Mouse (Mus musculus): ENCODE data around the gene Nod2. TPM values are rescaled to one million over a fixed set of nuclear protein-coding genes. Genes with fewer than 3 reads are reported as not detected.

Gene Nod2
- 0.26 TPM in 1 of 2 replicates, not detected in the other for total RNA-seq (2014; fragmentation: Nextera tagmentation)
- 0.47 and 1.1 TPM in 2 replicates for total RNA-seq (2017)

- peak; percentile 81 for ATAC-seq (replicated peaks; ENCODE audit: poor library complexity, severe bottlenecking)
Measured at GRCm38 (mm10) chr8:88646837-88647778, at the start of gene Nod2. Gene Nod2 (plus strand): TSS chr8:88647315.

GRCm38 (mm10) chr8:88598578-88598977 is 48.5 kb upstream of the Nod2 start:
- no peak for ATAC-seq (replicated peaks; ENCODE audit: poor library complexity, severe bottlenecking)

- ATAC-seq (replicated peaks; ENCODE audit: poor library complexity, severe bottlenecking), result no peak
Measured at GRCm38 (mm10) chr8:88599491-88599890, 47.6 kb upstream of the Nod2 start.

- no peak for ATAC-seq (replicated peaks; ENCODE audit: poor library complexity, severe bottlenecking)
Measured at GRCm38 (mm10) chr8:88603446-88603989, 43.6 kb upstream of the Nod2 start.

GRCm38 (mm10) chr8:88604065-88605038 is 42.8 kb upstream of the Nod2 start:
- peak; percentile 66 for ATAC-seq (replicated peaks; ENCODE audit: poor library complexity, severe bottlenecking)

- no peak for ATAC-seq (replicated peaks; ENCODE audit: poor library complexity, severe bottlenecking)
Measured at GRCm38 (mm10) chr8:88605361-88606040, 41.6 kb upstream of the Nod2 start.

GRCm38 (mm10) chr8:88609036-88609435 is 38.1 kb upstream of the Nod2 start:
- ATAC-seq (replicated peaks; ENCODE audit: poor library complexity, severe bottlenecking), result no peak

GRCm38 (mm10) chr8:88610271-88610670 is 36.8 kb upstream of the Nod2 start:
- no peak for ATAC-seq (replicated peaks; ENCODE audit: poor library complexity, severe bottlenecking)

- no peak for ATAC-seq (replicated peaks; ENCODE audit: poor library complexity, severe bottlenecking)
Measured at GRCm38 (mm10) chr8:88614981-88615380, 32.1 kb upstream of the Nod2 start.

GRCm38 (mm10) chr8:88618612-88619011 is 28.5 kb upstream of the Nod2 start:
- ATAC-seq (replicated peaks; ENCODE audit: poor library complexity, severe bottlenecking), result peak; percentile 15

GRCm38 (mm10) chr8:88619513-88619912 is 27.6 kb upstream of the Nod2 start:
- ATAC-seq (replicated peaks; ENCODE audit: poor library complexity, severe bottlenecking), result no peak

- no peak for ATAC-seq (replicated peaks; ENCODE audit: poor library complexity, severe bottlenecking)
Measured at GRCm38 (mm10) chr8:88620931-88621330, 26.2 kb upstream of the Nod2 start.

- peak; percentile 76 for ATAC-seq (replicated peaks; ENCODE audit: poor library complexity, severe bottlenecking)
Measured at GRCm38 (mm10) chr8:88621408-88621807, 25.7 kb upstream of the Nod2 start.

- ATAC-seq (replicated peaks; ENCODE audit: poor library complexity, severe bottlenecking), result no peak
Measured at GRCm38 (mm10) chr8:88623351-88623750, 23.8 kb upstream of the Nod2 start.

GRCm38 (mm10) chr8:88624276-88624675 is 22.8 kb upstream of the Nod2 start:
- no peak for ATAC-seq (replicated peaks; ENCODE audit: poor library complexity, severe bottlenecking)

- ATAC-seq (replicated peaks; ENCODE audit: poor library complexity, severe bottlenecking), result peak; percentile 32
Measured at GRCm38 (mm10) chr8:88626433-88626832, 20.7 kb upstream of the Nod2 start.

GRCm38 (mm10) chr8:88626940-88627264 is 20.2 kb upstream of the Nod2 start:
- ATAC-seq (replicated peaks; ENCODE audit: poor library complexity, severe bottlenecking), result no peak

- ATAC-seq (replicated peaks; ENCODE audit: poor library complexity, severe bottlenecking), result no peak
Measured at GRCm38 (mm10) chr8:88627265-88627991, 19.7 kb upstream of the Nod2 start.

- no peak for ATAC-seq (replicated peaks; ENCODE audit: poor library complexity, severe bottlenecking)
Measured at GRCm38 (mm10) chr8:88628001-88628774, 18.9 kb upstream of the Nod2 start.

Measured in granulocyte monocyte progenitor cell, adult 5-6 weeks (primary cell).